Mouse (Mus musculus) liver, adult (tissue): ENCODE results near the gene Pfn1.

ENCODE experiments used
- GATA4 ChIP-seq: IDR thresholded peaks from 2 replicates; pipeline ENCODE4 v1.6.1; 2014; ENCODE audit warnings: mild to moderate bottlenecking, low read length; ENCODE audit not compliant: insufficient replicate concordance

The Pfn1 gene

GRCm38 (mm10) chr11:70652029-70652883 lies 2.2 kb downstream of the Pfn1 start:
- no peak for TF ChIP-seq GATA4

GRCm38 (mm10) chr11:70651391-70651790 lies 3.1 kb downstream of the Pfn1 start:
- no peak for TF ChIP-seq GATA4

GRCm38 (mm10) chr11:70650322-70651175 lies 3.9 kb downstream of the Pfn1 start:
- no peak for TF ChIP-seq GATA4

- no peak for TF ChIP-seq GATA4
These were observed 5.2 kb downstream of the Pfn1 start for GRCm38 (mm10) chr11:70649185-70649734.

- no peak for TF ChIP-seq GATA4
These were observed 5.9 kb downstream of the Pfn1 start for GRCm38 (mm10) chr11:70648512-70648911.

- no peak for TF ChIP-seq GATA4
These were observed 6.6 kb downstream of the Pfn1 start for GRCm38 (mm10) chr11:70647716-70648420.

- TF ChIP-seq GATA4, result peak; percentile 36; the same call in 1 of the 2 replicates
These were observed 7.5 kb downstream of the Pfn1 start, which contains the start of the genes Rnf167 and Slc25a11 for GRCm38 (mm10) chr11:70646691-70647650. Gene Rnf167, plus strand, starts transcription at chr11:70647235. Gene Slc25a11, minus strand, starts transcription at chr11:70647479.

- no peak for TF ChIP-seq GATA4
These were observed 8.2 kb downstream of the Pfn1 start for GRCm38 (mm10) chr11:70646259-70646555.

GRCm38 (mm10) chr11:70645461-70646258 lies 8.8 kb downstream of the Pfn1 start:
- TF ChIP-seq GATA4, result no peak

- TF ChIP-seq GATA4, result no peak
These were observed 9.8 kb downstream of the Pfn1 start for GRCm38 (mm10) chr11:70644564-70645103.

- no peak for TF ChIP-seq GATA4
These were observed 11.4 kb downstream of the Pfn1 start for GRCm38 (mm10) chr11:70643051-70643450.

- no peak for TF ChIP-seq GATA4
These were observed 13.2 kb downstream of the Pfn1 start for GRCm38 (mm10) chr11:70641241-70641640.

GRCm38 (mm10) chr11:70639976-70640375 lies 14.5 kb downstream of the Pfn1 start:
- TF ChIP-seq GATA4, result no peak
